Mouse (Mus musculus): ENCODE data around the gene Trub2. TPM values are rescaled to one million over a fixed set of nuclear protein-coding genes. Genes with fewer than 3 reads are reported as not detected.

Trub2 gene
- total RNA-seq (2023): 59.7 and 78.9 TPM in 2 replicates

GRCm38 (mm10) chr2:29787937-29788681 is at the start of gene Trub2:
TSS of gene Trub2 (minus strand) at chr2:29788502.

GRCm38 (mm10) chr2:29820025-29820817 is 31.9 kb upstream of the Trub2 start, which contains the start of gene Urm1:
TSS of gene Urm1 (plus strand) at chr2:29820075.

GRCm38 (mm10) chr2:29802075-29802826 is 13.9 kb upstream of the Trub2 start, which contains the start of gene Slc27a4:
TSS of gene Slc27a4 (plus strand) at chr2:29802634.

GRCm38 (mm10) chr2:29787104-29787917 is 991 bp downstream of the Trub2 start, which contains the start of gene Coq4:
TSS of gene Coq4 (plus strand) at chr2:29787493.

GRCm38 (mm10) chr2:29751497-29751896 is 36.8 kb downstream of the Trub2 start, which contains the start of gene Gm13420:
TSS of gene Gm13420 (minus strand) at chr2:29751685.

Other genes starting within 250 kb of the Trub2 start
- 45.7 and 72.1 TPM in 2 replicates for gene Rapgef1, start 168.8 kb downstream of the Trub2 start, total RNA-seq (2023)
- not detected in 2 replicates for gene Gm13420, start 36.8 kb downstream of the Trub2 start, total RNA-seq (2023)
- gene Gm13547, start 29.2 kb downstream of the Trub2 start, total RNA-seq (2023): 1.1 TPM in 1 of 2 replicates, not detected in the other
- 16.8 and 35.4 TPM in 2 replicates for gene Coq4, start 1.0 kb downstream of the Trub2 start, total RNA-seq (2023)
- gene Slc27a4, start 14.1 kb upstream of the Trub2 start, total RNA-seq (2023): 172 and 238 TPM in 2 replicates
- 28.1 and 34.0 TPM in 2 replicates for gene Urm1, start 31.6 kb upstream of the Trub2 start, total RNA-seq (2023)
- 3.8 and 4.0 TPM in 2 replicates for gene Cercam, start 80.7 kb upstream of the Trub2 start, total RNA-seq (2023)
- gene Odf2, start 100.7 kb upstream of the Trub2 start, total RNA-seq (2023): 88.1 and 137 TPM in 2 replicates
- 43.2 and 46.6 TPM in 2 replicates for gene Gle1, start 146.9 kb upstream of the Trub2 start, total RNA-seq (2023)
- gene Sptan1, start 177.1 kb upstream of the Trub2 start, total RNA-seq (2023): 193 and 270 TPM in 2 replicates